Mouse (Mus musculus): ENCODE data around the gene Fut4.
A peak's percentile ranks its signal among the peaks of the same experiment; 100 is the strongest.
"Not testable (repeated sequence)": the region's sequence is repeated elsewhere in the genome, so short reads cannot be mapped to it uniquely, and the experiment has no call there.

The Fut4 gene

DNA sequence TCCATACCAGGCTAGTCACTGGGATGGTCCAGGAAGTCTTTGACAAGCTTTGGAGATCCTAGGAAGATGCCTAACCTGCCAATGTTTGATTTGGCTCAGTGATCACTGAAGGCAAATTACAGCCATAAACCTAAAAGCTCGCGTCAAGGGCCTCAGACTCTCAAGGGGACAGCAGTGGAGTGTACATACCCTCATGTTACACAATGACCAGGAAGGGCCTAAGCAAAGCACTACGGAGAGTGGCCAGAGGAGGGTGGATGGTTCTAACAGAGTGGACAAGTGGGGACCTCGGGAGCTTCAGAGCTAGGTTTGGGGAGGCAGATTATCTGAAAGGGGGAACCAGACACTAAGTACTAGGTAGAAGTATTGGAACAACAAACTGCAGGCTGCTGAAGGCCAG, 25.6 kb downstream of the Fut4 start:
- no peak for DNase-seq (ENCODE audit: extremely low read depth, low read depth)

DNA sequence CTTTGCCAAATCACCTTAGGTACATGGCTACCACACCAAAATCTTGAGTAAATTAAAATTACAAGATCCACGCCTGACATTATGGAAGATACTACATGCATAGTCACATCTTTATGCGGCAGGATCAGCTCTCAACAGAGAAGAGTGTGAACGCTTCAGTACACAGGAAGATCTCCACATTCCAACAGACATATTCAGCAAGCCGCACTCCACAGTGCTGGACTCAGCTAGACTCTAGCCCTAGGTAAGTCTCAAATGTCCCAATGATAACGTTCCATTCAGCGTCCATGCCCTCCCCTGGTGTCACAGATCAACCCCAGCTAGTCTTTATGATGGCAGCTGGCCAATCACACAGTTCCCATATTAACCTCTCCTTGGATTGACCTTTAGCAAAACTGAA, 26.2 kb downstream of the Fut4 start:
- DNase-seq (ENCODE audit: extremely low read depth, low read depth): no peak

DNA sequence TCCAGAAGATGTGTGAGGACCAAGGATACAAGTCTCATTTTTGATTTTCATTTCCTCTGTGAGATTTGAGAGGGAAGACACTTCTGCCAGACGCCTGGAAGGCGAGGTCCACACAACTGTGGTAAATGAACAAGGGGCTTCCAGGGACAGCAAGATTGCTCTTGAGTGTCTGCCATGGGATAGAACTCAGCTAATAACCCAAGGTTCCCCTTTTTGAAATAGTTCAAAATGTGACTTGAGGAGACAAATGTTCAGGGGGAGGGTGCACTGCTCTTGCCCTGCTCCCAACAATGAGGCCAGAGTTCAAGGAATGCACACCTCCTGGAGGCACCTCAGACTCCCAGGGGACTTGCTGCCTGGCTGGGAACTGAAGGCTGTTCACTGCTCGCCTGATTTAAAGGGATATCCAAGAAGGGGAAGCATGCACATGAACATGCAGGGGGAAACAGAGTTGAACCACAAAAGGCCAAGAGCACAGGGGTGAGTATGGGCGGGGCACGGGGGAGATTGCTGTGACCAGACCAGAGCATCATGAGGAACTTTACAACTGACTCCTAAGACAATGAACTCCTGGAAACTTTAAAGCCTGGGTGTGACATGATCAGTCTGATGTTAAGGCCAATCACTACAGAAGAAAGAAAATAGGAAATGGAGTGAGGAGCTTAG, 27.3 kb downstream of the Fut4 start:
- no peak for DNase-seq (ENCODE audit: extremely low read depth, low read depth)

DNA sequence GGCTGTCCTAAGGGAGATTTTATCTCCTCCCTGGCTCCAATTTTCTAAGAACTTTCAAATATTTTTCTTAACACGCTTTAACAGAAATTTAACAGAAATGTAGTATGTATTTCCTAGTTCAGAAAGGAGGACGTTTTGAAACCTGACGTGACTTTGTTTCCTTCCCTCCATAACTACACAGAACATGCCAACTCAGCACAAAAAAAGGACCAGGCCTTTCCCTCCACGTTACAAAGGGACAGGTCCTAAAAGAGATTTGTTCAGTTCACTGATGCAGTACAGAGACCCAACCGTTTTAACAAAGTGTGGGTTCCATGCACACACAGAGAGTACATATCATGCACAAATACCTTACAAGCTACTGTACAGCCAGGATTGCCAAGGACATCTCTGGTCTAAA, 30.6 kb downstream of the Fut4 start:
- DNase-seq (ENCODE audit: extremely low read depth, low read depth): no peak

DNA sequence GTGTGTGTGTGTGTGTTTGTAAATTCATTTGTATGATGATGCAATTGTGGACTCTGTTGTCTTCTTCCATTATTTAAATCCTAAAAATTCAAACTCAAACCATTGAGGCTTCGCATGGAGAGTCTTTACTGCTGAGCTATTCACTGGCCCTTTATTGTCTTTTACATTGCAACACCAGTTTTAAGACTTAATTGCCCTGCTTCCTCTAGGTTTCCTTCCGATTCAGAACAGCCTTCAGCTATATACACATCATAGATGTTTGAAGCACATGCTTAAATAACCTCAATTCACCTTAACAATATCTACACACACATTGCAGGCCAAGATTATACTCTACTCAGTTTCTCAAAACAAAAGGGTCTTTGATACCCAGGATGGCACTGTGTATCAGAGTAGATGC, 31.8 kb downstream of the Fut4 start:
- no peak for DNase-seq (ENCODE audit: extremely low read depth, low read depth)

DNA sequence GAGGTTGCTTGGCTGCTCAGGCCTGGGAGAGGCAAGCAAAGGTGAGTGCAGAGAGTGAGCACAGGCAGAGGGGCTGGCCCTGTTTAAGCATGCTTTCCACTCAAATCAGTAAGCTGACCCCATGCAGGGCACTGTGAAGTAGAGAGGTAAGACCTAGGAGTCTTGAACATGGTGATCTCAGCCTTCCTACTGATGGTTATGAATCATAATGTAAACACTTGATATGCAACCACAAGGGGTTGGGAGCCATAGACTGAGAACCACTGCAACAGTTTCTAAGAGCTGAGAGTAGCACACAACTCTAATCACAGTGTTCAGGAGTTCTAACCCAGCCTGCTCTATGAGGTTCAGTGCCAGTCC, 33.9 kb downstream of the Fut4 start:
- no peak for DNase-seq (ENCODE audit: extremely low read depth, low read depth)

DNA sequence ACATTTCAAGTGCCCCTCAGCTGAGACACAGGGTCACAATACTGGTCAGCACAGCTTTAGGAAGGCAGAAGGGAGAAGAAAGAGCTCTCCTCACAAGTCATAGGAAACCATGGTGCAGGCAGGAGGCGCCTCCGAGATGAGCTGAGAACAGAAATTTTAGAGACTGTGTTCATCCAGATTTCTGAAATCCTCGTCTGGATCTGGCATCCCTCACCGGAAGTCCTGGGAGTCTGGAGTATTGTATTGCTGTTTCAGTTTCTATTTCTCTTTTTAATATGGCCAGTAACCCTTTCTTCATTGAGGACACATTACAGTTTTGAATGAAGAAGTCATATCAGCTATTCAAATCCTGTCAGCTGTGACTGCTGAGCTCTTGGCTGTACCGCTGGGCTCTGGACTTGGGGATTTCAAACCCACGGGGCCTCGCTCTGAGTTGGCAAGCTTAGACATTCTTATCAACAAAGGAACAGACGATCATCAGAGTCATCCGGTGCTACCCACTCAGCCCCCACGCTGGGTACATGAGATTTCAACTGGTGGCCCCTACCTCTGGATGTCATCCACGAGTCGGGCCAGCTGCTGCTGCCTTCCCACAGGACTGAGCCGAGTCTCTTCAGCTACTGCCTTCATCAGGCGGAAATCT, 34.4 kb downstream of the Fut4 start:
- no peak for DNase-seq (ENCODE audit: extremely low read depth, low read depth)

DNA sequence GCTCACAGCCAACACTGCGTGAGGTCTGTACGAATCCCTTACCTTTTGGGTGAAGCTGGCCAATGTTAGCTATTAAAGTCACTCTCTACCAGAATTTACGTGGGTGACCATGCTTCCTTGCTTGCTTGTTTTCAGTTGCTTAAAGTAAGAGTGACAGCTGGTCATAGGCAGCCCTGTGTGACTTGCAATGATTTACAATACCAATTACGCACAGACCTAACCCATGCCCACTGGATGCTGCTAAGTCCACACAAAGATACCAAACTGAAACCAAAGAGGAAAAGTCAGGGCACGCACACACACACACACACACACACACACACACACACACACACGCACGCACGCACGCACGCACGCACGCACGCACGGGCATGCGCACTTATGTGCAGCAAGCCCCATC, 36.9 kb downstream of the Fut4 start:
- DNase-seq (ENCODE audit: extremely low read depth, low read depth): no peak

DNA sequence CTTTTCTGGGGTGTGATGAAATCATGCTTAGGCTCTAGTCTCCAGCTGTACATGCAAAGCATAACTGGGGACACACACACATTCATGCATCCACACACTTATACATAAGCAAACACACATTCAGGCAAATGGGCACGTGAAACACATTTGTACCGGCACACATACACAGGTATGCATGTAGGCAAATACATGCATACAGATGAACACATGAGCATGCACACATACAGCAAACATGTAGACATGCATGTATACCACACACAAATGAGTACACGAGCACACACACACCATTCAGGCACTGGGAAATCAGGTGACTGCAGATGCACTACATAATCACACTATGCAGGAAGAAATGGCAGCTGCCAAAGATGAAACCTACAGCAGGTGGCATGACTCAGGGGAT, 41.3 kb downstream of the Fut4 start:
- DNase-seq (ENCODE audit: extremely low read depth, low read depth): no peak

DNA sequence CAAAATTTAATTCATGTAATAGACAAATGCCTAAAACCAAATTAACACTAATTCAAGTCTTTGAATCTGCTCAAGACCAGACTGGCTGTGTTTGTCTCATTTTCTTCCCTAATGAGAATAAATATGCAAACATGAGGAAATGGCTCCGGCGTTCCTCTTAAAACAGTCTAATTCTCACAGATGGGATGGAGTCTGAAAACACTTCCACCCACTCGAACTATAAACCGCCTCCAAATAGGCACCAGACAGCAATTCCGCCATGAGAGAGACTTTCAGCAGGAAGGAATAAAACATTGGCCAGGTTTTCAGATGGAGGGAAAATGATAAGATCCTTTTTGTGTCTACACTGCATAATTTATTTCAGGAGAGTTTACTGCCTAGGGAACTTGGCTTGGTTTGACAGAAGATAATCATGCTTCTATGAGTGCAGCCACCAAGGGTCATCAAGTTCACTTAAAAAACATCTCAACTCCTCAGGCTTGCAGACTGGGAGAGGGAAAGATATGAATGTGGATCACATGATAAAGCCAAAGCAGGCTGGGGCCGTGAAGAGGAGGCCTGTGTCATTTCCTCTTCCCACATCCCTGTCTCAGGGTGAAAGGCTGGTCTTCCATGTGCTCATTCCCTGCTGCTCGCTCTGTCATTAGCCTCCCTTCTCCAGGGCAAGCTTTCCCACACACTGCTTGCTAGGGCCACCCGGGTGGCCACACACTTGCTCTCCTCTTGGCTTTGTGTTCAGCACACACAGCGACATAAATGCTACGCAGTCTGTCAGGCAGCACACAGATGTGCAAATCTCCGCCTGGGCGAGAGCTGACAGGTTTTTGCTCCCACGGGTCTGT, 46.7 kb downstream of the Fut4 start:
- DNase-seq (ENCODE audit: extremely low read depth, low read depth): no peak

DNA sequence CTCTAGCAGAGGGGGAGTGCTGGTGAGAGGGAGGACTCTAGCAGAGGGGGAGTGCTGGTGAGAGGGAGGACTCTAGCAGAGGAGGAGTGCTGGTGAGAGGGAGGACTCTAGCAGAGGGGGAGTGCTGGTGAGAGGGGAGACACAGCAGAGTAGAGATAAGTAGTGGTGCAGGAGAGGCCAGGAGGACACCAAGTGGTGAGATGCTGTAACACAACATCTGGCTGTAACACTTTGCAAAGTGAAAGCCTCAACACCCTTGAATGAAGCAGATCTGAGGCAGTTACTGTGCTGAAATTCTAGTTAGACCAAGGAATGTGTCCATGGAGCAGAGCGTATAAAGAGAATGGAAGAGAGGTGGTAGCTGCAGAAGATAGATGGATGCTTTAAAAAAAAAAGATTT, 51.4 kb downstream of the Fut4 start:
- not testable (repeated sequence) for DNase-seq (ENCODE audit: extremely low read depth, low read depth)

DNA sequence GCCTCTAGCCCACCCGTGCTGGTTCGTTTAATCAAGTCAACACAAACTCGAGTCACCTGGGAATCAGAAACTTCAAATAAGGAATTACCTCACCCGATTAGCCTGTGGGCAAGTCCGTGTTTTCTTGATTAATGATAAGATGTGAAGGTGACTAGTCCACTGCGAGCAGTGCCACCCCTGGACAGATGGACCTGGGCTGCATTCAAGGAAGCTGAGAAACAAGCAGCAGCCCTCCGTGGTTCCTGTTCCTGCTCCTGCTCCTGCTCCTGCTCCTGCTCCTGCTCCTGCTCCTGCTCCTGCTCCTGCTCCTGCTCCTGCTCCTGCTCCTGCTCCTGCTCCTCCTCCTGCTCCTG, 52.9 kb downstream of the Fut4 start:
- no peak for DNase-seq (ENCODE audit: extremely low read depth, low read depth)

DNA sequence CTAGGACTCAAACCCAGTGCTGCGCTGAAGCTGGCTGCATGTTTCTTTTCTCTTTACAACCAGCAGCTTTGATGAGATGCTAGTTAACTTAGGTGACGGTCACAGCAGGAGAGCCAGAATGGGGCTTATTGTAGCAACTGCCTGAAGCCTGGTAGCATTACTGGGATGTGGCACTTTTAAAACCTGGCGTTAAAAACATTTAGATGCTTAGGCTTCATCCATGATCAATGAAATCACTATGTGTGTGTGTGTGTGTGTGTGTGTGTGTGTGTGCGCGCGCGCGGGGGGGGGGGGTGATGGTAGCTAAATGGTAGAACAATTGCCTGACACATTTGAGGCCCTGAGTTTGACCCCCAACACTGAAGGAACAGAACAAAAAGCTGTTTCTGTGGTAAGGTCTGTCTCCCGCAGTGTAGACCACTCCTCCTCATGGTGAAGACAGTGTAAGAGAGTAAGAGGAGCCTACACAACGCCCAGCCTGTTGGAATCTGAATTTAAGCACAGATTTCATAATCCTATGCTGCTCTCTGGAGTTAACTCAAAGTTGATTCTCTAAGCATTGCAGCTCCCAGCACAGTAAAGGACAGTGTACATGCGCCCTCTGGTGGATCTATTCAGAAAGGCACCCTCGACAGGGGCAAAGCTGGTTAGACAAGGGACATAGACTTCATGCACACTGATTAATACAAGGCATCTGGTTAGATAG, 53.5 kb downstream of the Fut4 start:
- DNase-seq (ENCODE audit: extremely low read depth, low read depth): peak; percentile 60
